Mouse (Mus musculus) E14TG2a.4 (cell line): ENCODE data around the gene Trim39.

Source experiments
- CTCF ChIP-seq: conservative IDR thresholded peaks from 2 replicates; pipeline ENCODE4 v1.5.1; 2014; ENCODE audit warnings: low read length
- NANOG ChIP-seq: IDR thresholded peaks from 2 replicates; pipeline ENCODE4 v1.6.1; 2014; ENCODE audit warnings: borderline replicate concordance, low read length, mixed read lengths
- POU5F1 ChIP-seq: IDR thresholded peaks from 2 replicates; pipeline ENCODE4 v1.6.1; 2014; ENCODE audit warnings: low read length, borderline replicate concordance

GRCm38 (mm10) chr17:36271586-36272256 is at the start of gene Trim39:
- TF ChIP-seq CTCF: no peak
- no peak for TF ChIP-seq NANOG
- TF ChIP-seq POU5F1: no peak
